Mouse (Mus musculus) urinary bladder, adult 2 months (tissue): ENCODE results near the gene Fes. TPM values are rescaled to one million over a fixed set of nuclear protein-coding genes. Genes with fewer than 3 reads are reported as not detected.

Experiments used
- DNase-seq: peaks from one replicate; pipeline ENCODE4 v3.0.0; 2022; ENCODE audit warnings: low spot score
- polyA plus RNA-seq: library from polyadenylated mRNA; depleted of rRNA; stranded (reverse); fragments of >200 nt; gene quantifications from 2 replicates; pipeline ENCODE4 v1.2.3, GENCODE M21; 2012; rRNA removed

Gene Fes
- 22.6 and 24.0 TPM in 2 replicates for polyA plus RNA-seq

DNA sequence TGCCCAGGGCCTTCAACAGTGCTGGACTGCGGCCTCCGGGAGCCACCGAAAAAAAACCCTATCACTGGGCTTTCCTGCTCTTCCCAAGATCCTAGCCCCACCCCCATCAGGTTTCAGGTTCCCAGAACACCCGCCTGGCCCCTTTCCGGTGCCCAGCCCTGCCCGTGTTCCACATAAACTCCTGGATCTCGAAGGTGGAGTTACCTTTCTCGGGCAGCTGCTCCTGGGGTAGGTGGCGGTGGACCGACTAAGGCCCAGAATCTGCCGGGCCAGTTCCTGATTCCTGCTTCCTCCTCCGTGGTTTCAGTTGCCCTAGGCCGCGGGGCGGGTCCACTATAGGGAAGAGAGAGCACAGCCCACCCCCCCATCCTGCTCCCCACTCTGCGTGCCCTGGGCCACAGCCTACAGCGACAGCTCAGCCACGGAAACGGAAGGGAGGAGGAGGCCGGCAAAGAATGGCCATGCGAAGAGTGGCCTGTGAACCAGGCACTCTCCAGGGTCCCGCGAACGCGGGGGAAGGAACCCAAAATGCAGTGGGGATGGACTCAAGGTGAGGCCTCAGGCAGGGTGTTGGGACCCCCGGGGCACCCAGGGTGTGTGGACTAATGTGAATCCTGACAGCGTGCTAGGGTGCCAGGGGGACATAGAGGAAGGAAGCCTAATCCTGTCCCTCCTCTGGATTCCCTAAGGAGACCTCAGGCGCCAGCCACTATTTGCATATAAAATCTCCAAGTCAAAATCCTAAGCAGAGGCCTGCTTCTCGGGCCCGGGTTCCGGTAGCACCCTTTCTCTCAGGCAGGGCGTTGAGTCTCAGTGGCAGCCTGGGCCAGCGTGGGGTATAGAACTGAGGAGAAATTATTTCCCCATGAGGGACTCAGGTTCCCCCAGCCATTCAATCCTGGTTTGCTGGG, at the start of gene Fes:
Fes (minus strand) TSS at position 314 of the 911 bp plus-strand sequence.
- peak; percentile 45 for DNase-seq

DNA sequence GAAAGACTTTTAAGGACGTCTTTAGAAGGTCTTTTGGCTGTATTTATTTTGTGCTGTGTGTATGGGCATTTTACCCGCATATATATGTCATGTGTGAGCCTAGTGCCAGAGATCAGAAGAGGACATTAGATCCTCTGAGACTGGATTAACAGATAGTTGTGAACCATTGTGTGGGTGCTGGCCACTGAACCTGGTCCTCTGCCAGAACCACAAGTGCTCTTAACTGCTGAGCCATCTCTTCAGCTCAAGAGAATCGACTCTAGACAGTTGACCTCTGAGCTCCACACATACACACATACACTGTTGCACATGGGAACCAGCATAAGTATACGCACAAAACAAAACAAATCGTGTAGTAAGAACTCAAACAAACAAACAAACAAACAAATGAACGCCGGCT, 48.8 kb upstream of the Fes start:
- no peak for DNase-seq

DNA sequence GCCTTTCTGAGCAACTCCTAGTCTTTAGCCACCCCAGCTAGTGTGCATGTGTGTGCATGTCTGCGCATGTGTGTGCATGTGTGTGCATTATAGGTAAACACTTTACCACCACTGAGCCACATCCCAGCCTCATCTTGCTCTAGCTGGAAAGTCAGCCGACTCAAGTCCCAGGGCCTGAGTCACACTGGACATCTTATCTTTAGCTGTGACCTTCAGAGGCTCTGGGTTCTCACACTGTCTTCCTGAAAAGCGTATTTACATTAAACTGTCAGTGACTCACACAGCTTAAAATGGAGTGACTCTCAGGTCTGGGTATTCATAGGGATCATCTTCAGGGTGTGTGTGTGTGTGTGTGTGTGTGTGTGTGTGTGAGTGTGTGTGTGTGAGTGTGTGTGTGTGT, 47.8 kb upstream of the Fes start:
- no peak for DNase-seq

DNA sequence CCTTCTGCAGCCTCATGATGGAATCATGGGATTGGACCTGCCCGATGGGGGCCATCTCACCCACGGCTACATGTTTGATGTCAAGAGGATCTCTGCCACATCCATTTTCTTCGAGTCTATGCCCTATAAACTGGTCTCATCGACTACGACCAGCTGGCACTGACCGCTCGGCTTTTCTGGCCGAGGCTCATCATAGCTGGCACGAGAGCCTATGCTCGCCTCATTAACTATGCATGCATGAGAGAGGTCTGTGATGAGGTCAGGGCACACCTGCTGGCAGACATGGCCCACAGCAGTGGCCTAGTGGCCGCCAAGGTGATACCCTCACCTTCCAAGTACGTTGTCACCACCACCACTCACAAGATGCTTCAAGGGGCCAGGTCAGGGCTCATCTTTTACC, 41.9 kb upstream of the Fes start:
- no peak for DNase-seq

DNA sequence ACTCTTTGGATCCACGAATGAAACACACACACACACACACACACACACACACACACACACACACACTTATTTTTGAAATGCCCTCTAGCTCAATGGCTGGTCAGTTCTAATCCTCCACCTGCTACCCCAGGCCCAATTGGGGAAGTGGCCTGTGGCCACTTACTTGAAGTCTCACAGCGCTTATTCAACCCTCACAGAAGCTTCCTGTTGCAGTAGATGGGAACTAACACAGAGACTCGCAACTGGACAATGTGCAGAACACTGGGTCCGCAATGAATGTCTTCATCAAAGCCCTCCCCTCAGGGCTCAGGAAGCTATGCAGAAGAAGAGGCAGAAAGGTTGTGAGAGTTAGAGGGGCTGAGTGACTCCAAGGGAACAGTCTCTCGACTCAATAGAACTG, 40.0 kb upstream of the Fes start:
- no peak for DNase-seq

DNA sequence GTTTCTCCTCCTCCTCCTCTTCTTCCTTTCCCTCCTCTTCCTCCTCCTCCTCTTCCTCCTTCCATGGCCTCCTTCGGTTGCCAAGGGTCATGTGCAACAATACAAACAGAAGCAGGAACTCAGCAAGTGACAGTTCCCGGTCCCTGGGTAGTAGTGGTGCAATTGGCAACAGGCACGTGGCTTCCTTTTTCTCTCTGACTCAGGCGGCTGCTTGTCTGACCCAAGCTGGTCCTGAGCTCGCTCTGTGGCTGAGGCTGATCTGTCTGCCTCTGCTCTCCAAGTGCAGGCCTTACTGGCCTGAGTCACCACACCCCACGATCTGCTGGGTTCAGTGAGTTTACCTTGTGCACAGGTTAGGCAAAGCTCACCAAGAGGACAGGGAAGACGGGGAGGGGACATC, 38.6 kb upstream of the Fes start:
- no peak for DNase-seq

DNA sequence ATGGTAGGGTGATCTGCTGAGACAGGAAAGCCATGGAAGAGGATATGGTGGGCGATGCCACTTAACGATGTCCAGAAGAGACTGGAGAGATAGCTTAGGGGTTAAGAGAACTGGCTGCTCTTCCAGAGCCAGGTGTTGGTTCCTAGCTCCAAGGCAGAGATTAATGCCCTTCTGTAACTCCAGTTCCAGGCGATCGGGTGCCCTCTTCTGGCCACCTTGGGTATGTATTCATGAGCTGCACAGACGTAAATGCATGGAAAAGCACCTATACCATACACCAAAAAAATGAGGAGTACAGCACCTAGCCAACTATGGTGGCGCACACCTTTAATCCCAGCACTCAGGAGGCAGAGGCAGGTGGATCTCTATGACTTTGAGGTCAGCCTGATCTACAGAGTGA, 37.0 kb upstream of the Fes start:
- DNase-seq = no peak

DNA sequence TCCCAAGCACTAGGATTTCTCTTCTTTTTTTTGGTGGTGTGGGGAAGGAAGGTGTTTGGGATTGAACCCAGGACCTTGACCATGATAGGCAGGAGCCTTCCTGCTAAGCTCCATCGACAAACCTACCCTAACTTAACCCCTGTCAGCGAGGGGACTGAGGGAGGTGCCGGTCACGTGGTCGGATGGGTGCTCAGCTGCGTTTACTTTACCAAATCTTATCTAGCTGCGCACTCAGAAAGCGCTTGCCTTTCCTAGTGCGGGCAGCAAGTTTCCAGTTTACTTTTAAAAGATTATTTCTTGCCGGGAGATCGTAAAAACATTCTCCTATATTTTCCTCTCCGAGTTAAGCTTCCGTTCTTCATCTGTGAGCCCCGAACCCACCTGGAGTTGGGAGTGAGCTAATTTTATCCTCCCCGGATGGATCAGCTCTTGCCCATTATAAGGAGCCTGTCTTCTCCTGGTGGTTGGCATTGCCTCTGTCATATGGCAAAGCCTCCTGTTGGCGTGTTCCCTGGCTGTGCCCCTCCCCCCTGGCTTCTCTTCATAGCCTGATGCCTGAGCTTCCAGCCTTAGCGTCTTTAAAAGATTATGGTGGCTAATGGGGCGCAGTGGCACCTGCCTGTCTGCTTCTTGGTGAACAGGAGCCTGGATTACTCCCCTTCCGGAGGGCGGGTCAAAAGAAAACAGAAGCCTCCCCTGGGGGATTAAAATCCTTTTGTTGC, 35.2 kb upstream of the Fes start:
- DNase-seq = no peak

DNA sequence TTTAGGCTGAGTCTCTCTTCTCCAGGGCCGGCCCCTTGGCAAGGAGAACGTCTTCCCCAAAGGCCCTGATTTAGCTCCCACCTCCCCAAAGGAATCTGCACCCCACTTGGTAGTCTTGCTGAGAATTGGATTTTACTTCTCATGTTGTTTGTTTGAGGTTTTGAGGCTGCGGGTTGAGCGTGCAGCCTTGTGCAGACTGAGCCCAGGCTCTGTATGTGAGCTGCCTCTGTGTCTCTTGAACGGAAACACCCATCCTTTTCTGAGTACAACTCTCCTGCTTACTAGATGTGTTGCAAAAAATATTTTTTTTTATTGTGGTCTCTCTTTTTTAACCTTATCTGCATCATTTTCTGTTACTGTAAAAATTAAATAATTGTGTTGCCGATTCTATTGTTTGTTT, 33.8 kb upstream of the Fes start:
- DNase-seq = no peak

DNA sequence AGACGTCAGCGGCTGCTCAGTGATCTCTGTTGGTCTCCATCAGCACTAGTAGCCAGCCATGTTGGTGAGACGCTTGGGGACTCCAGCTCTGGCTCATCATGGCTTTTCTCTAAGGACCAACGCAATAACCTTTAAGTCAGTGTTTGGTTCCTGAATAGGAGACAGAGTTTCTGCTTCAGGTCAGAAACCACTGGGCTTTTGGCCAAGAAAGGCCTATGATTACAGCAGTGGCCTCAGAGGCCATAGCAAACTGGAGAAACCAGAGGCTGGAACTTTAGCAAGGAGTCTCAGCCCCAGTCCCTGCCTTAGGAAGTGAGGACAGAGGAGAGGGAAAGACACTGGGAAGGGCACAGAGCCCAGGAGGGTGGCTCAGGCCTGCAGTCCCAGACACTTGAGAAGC, 32.8 kb upstream of the Fes start:
- DNase-seq = no peak

DNA sequence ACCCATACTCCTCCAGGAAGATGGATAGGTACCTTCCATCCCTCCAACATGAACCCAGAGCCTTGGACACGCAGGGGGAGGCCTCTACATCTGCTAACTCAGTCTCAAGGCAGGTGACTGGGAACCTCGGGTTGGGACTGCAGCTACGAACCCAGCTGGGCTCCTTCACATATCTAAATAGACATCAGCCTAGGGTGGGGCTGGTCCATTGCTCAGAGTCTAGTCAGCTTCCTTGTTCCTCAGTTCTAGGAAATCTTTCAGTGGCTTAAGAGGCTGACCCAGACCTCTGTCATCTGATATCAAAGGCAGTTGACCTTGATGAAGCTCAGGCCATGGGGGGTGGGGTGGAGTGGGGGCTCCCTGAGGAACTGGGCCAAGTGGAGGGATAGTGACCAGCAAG, 31.5 kb upstream of the Fes start:
- DNase-seq = no peak

DNA sequence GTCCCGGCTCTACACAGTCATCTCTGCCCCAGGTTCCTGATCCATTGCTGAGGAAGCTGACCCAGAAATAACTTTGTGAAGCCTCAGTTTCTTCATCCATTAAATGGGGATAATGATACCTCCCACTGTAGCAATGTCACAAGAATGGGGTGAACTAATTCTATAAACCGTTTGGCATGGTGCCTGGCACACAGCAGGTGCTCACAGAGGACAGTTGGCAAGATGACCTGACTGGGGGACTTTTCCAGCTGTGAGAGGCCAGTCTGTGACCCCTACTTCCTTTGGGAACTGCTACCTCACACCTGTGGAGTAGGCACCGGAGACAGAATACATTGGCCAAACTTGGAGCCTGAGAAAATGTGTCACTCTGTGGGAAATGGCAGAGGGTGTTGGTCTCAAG, 30.3 kb upstream of the Fes start:
- no peak for DNase-seq

DNA sequence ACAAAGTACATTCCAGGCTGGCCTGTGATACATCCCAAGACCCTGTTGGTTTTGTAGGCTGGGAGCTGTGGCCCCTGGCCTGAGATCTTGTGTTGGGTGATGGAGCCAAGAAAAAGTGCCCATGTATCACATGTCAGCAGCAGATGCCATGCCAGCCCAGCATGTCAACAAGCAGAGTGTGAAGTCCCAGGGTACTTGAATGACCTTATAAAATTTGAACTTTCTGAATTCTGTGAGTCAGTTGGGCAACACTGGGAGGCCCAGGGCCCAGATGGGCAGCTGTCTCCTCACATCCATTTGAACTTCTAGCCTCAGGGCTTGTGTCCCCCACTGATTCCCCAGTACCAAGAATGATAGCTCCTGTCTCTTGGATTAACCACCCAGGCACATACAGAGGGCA, 29.9 kb upstream of the Fes start:
- DNase-seq = no peak

DNA sequence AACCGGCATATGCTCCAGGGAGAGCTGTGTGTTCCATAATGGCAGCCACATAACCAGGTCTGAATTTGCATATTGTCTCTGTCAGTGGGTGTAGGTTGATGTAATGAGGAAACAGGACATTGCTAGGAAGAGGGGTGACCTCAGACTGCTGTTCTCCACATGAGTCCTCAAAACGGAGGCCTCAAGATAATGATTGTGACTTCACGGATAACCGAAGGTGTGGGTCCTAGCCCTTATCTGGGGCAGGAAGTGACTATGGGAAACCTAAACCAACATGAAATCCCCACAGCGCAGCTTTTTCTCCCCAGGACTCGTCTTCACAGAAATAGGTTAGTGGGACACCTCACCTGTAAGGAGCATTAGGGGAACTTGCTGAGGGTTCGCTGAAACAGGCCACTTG, 29.2 kb upstream of the Fes start:
- DNase-seq = no peak

DNA sequence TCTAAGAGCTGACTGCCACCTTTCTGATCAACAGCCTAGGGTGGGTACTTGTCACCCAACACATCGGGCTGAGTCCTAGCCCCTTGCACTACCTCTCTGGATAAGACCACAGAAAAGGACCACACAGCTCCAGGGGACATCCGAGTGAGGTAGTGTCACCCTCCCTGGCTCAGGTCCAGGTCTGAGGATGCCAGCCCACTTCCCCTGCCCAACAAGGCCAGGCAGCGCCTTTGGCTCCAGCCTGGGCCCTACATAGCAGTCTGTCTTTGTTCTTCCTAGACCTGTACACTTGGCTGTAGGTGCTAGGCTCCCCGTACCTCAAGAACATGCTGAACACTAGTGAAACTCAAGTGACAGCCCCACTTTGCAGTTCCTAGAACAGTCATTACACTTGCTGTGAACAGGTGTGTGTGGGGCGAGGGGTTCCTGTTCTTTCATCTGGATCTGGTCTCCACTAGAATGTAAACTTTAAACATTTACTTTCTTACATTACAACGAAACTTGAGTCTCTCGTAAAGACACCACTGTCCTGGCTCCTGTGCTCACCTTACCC, 26.6 kb upstream of the Fes start:
- DNase-seq = no peak

DNA sequence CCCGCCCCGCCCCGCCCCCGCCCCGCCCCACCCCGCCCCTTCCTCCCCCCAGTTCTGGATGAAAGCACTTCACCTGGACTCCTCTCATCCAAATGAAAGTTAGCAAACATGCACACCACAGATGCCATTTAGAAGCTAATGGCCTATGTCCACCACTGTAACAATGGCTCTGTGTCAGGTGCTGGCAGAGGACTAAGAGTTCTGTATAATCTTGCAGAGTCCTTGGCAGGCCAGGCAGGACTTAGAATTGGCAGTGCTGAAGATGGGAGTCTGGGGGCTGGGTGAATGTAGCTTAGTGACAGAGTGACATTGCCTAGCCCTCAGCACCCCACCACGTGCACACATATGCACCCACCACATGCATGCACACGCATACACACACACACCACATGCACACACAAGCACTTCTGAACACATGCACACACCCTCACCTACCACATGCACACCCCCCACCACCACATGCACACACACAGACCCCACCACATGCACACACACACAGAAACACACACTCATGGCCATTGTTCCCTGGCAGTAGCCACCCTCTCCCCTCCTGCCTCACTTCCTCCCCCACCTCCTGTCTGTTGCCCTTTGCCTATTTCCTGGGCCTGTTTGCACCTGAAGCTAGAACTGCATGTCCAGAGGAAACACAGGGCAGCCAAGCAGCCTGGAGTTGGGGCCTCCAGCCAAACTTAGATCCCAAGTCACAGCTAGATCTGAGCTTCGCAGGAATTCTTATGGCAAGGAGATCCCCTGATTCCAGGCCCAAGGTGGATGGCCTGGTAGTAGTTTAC, 26.0 kb upstream of the Fes start:
- DNase-seq = no peak

DNA sequence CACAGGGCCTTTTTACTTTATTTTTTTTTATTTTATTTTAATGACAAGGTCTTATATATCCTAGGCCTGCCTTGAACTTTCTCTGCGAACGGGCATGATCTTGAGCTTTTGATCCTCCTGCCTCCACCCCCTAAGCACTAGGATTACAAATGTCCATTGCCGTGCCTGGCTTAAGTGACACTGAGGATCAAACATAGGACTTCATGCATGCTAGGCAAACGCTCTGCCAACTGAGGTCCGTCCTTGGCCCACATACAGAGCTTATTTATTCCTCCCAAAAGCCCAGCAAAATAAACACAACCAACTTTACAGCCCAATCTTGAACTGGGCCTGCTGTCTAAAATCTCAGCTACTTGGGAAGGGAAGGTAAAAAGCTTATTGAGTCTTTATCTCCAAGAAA, 25.0 kb upstream of the Fes start:
- no peak for DNase-seq

DNA sequence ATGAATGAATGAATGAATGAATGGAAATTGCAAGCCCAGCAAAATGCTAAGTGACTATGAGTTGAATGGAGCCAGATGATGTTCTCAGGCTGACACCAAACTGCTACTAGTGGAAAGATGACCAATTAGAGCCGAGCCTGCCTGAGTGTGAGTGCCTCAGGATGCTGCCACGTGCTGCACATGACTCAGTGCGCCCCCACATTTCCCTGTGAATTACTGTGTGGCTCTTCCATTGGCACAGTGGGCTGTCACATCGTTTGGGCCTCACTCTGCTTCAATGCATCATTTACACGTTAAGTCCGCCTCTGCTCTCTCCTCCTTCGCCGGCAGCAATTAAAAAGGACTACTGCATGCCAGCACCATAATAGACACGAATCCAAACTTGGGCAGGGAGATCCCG, 24.5 kb upstream of the Fes start:
- no peak for DNase-seq

DNA sequence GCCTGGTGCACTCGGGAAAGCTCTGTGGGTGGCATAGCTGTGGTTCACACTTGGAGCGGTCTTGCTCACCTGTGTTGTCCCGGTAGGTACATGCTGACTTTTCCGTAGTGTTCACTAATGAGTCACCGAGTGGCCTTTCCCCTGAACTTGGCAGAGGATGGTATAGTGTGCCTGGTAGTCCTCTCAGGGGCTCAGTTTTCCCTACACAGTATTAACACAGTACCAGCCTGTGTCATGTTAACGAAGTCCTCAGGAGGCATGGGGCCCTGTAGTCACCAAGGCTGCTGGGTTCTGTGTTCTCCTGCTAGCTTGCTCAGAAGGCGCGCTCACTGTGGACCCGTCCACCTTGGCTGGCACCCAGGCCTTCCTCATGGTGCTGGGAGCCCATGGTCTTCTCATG, 22.6 kb upstream of the Fes start:
- no peak for DNase-seq

DNA sequence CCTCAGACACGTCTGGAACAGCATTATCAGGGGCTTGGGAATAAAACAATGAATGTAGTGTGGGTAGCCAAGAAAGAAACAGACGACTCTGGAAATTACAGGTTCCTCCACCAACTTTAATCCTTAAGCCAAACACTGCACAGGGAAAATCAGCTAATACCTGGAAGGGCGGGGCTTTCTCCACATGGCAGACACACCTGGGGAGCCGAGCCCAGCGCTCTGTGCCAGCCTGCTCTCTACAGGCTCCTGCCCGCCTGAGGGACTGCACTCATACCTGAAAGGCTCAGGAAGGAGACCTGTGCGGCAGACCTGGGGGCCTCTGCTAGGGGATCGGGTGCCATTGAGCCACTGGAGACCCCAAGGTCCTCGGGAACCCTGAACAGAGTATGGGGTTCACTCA, 20.0 kb upstream of the Fes start:
- no peak for DNase-seq

DNA sequence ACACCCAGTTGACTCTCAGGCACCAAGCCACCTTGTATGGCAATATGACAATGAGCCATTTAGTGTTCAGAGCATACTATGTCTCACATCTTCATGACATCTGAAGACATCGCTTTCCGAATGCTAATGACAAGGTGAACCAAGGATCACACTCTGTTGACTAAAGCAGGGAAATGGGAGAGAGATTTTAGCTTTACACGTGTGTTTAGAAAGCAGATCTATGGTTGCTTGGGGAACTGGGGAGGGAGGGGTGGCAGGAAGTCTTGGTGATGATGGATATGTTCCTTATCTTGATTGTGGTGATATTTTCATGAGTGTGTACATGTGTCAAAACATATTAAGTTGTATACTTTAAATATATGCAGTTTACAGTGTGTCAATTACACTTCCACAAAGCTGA, 18.4 kb upstream of the Fes start:
- DNase-seq = no peak

DNA sequence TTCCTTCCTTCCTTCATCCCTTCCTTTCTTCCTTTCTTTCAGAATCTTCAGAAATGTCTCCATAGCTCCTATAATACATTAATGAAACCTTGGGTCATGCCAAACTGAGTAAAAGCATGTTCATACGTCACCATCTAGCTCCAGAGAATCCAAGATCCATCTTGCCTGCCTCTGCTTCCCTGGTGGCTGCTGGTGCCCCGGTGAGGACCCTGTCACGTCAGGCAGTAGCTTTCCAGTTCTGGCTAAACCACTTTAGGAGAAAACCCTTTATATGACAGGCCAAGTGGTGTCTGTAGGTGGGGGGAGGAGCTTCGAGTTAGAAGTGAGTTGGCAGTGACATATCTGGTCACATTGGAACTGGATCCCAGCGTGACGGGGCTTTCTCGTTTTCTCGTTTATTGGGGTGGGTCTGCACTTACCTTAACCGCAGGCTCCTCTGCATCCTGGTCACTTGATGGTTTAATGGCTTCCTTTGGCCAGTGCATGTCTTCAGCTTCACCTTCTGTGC, 17.5 kb upstream of the Fes start, which contains the start of gene Furin:
Furin (minus strand) TSS at position 249 of the 508 bp plus-strand sequence.
- no peak for DNase-seq
